Mouse (Mus musculus): ENCODE measurements at regions not wholly inside any gene's neighbourhood (a gene's known extent, or its start where the extent isn't known, plus 50 kb on each side); places are given as distances from the start of the nearest gene placed in this dataset.
"Not testable (repeated sequence)": the region's sequence is repeated elsewhere in the genome, so short reads cannot be mapped to it uniquely, and the experiment has no call there.

DNA sequence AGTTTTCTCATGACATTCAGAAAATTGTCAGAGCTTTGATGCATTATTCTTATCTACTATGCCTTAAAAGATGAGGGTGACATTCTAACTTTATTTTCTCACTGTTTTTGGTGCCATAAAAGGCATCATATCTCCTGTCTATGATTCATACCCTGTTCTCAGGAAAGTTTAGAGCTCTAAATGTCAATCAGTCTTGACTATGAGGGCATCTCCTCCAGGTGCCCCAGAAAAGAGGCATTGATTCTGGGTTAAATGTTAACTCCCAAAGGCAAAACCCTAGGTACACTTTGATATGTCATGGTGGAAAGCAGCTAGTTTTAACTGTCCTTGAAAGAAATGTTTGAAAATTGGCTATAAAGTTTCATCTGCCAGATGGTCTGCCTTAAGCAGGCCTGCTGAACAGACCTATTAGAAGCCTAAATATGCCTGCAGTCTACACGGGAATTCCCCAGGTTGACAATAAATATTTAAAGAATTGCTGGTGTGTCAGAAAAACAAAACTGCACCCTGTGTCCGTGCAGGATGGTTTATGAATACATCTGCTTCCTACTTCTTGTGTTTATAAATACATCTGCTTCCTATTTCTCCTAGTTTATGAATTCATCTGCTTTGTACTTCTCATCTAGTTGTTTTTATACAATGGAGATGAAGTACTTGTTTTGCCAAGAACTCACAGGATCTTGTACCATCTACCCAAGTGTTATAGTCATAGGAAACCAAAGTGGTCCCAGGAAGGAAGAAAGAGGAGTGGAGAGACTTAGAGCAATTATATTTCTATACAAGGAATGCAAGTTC lies 172.3 kb downstream of the Snca start:
- no peak for DNase-seq (ENCODE audit: low spot score in 2 of 2)

DNA sequence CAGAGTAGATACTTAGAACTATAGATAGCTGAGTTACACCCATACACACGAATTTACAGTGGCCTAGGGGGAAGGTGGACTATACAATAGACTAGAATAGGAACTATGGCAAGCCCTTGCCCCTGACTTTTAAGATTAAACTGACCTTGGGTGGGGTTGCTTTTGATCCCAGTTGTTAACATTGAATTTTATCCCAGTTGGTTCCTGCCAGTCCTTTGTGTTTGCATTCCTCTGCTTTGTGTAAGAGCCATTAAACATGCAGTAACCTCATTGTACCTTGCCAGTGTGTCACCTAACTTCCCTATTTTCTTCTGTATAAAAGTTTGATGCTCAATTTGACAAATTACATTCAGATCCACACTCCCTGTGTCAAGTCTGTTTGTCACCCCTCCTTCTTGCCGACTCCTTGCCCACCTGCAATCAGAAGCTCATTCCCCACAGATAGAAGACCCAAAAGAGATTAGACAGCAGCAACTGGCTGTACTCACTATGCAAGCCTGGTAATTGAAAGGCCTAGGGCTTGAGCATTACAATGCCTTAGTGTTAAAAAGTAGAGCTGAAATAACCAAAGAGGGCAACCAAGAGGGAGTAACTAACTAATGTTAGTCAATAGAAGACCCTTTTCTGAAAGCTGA lies 182.6 kb downstream of the Snca start:
- not testable (repeated sequence) for DNase-seq (ENCODE audit: low spot score in 2 of 2)

DNA sequence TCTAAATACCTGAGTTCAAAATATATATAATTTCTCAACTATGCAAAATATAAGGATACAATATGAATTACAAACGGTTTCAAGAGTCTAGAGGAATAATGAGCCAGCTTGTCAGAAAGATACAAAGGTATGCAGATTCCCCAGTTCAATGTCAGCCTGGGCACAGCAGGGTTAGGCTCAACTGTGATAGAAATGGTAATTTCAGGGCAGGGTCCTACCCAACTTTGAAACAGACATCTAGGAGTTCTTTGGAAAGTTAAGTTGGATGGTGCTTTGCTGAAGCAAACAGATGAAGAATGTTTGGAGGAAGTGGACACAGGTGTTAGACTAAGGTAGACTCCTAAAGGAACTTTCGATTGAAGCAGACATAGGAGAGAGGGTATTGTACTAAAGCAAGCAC lies 187.4 kb downstream of the Snca start:
- no peak for DNase-seq (ENCODE audit: low spot score in 2 of 2)

DNA sequence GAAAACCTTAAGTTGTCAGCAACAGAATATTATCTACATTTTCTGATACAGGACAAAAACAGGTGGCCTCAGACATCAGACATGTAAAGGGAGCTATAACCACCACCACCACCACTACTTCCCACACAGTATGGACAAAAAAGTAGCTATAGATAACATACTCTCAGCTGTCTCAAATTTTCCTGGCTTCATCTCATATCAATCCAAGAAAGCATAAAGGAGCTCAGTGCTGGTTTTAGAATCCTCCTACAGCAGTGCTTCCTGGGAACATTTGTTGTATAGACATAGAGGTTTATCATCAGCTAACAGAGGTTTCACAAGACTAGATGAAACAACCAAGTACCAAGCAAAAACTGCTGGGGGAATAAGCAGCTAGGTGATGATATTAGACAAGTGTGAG lies 213.3 kb downstream of the Snca start:
- DNase-seq (ENCODE audit: low spot score in 2 of 2), result peak in 1 of 2 experiments; percentile 12

DNA sequence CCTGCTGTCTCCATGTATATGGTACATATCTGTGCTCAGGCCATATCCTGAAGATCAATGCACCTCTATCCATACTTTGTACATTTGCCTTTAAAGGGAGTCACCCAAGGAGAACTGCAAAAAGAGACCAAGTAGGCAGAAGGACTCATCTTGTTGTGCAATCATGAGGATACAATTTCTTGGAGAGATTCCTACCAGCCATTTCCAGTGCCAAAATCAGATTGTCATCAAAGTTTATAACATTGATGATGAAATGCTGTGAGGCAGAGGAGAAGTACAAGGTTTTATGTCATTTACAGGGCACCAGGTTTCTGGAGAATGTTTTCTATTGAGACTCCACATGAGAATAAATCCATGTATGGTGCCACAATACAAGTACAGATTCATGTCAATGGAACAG lies 229.5 kb downstream of the Snca start:
- DNase-seq (ENCODE audit: low spot score in 2 of 2), result no peak

DNA sequence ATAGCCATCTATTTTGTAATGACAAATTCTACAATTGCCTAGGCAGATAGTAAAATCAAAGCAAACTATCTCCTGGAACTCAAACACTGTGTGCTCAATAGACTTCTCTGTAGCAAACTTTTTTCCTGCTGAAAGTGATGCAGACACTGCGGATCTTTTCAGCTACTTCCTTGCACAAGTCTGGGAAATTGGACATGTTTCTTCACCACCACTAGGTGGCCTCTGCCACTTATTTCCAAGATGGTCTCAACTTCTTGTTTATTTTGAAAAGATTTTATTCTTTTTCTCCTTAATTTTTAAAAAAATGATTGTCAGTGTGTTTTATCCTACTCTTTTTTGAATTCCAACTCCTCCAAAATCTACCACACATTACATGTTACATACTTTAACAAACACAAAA lies 265.4 kb downstream of the Snca start:
- DNase-seq (ENCODE audit: low spot score in 2 of 2), result no peak

DNA sequence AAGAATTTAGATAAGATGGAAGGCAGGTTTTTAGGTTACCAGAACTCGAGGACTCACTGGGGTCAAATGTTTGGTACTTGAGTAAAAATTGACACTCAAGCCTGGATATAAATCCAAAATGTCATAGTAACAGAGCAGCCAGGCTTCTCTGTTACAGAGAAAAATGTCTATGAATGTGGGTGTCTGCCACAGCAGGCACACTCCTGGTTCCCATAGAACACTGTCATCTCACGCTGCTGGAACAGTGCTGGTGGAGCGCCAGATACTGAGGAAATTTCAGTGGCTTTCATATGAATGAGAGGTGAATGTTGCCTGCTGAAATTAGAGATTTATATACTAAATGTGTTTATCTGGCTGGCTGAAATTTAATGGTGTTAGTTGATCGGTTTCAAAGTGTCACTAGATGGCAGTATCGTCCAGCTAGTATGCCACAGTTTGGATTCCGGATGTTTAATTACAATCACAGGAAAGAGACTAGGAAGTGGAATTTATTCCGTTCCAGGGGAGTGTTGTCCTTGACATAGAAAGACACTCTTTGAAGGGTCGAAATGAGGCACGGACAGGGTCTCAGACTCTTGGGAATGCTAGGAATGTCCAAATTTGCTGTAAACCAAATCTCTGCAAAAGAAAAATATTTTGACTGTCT lies 273.9 kb downstream of the Snca start:
- peak in 1 of 2 experiments; percentile 3 for DNase-seq (ENCODE audit: low spot score in 2 of 2)

Measured in left cerebral cortex, adult 8-10 months (tissue).